Mouse (Mus musculus) cortical plate, adult 2 months (tissue): Measurements from ENCODE around the gene Mrpl38. TPM values are rescaled to one million over a fixed set of nuclear protein-coding genes. Genes with fewer than 3 reads are reported as not detected.

Experiments
- H3K27ac ChIP-seq: fragments of 200-500 bp; 2 replicates; pipeline ENCODE4 v1.5.1; 2012; ENCODE audit warnings: low read length, control low read depth, inconsistent platforms; ENCODE audit not compliant: insufficient read depth
- H3K4me1 ChIP-seq: fragments of 200-500 bp; 2 replicates; pipeline ENCODE4 v1.6.1; 2011; ENCODE audit warnings: low read length; ENCODE audit not compliant: control insufficient read depth, insufficient read depth
- H3K4me3 ChIP-seq: fragments of 200-500 bp; 2 replicates; pipeline ENCODE4 v1.5.1; 2011; ENCODE audit warnings: mild to moderate bottlenecking, low read length, control low read depth; ENCODE audit not compliant: insufficient read depth
- CTCF ChIP-seq: fragments of 200-500 bp; IDR thresholded peaks from 2 replicates; pipeline ENCODE4 v1.5.1; 2011; ENCODE audit warnings: mild to moderate bottlenecking, control low read depth, low read length; ENCODE audit not compliant: insufficient read depth; ENCODE audit errors: extremely low read depth
- POLR2A ChIP-seq: fragments of 200-500 bp; IDR thresholded peaks from 2 replicates; pipeline ENCODE4 v1.6.1; 2011; ENCODE audit warnings: mild to moderate bottlenecking, low read length, control low read depth; ENCODE audit not compliant: insufficient read depth; ENCODE audit errors: extremely low read depth
- polyA plus RNA-seq: library from polyadenylated mRNA; depleted of rRNA; stranded (reverse); fragments of >200 nt; gene quantifications from 2 replicates; pipeline ENCODE4 v1.2.3, GENCODE M21; 2012

The Mrpl38 gene
- polyA plus RNA-seq, 1 experiment = 34.6 TPM

DNA sequence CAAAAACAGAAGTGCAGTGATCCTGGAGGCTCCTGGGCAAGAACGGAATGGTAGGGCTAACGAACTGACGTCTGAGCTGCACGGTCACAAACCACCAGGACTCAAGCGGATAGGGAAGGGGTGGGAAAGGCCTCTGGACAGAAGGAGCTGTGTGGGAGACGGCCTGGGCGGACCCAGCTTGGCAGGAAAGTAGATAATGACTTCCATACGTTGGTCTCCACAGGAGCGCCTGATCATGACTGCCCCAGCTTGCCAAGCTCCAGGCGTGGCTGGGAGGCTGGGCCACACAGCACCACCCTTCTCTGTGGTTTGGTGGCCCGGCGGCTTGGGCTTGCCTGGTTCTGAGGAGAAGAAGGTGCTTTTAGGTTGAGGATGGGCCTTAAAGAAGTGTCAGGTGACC is 21.4 kb downstream of the Mrpl38 start:
- TF ChIP-seq CTCF (no peak), POLR2A (no peak)
- H3K4me1 ChIP-seq = no peaks in the 10 kb centered on the region
- no peak overlapping the region for H3K27ac ChIP-seq
- no peak overlapping the region for H3K4me3 ChIP-seq

- H3K4me3 ChIP-seq = no peak overlapping the region
- H3K27ac ChIP-seq = no peak overlapping the region
- TF ChIP-seq CTCF = no peak
- TF ChIP-seq POLR2A = no peak
- H3K4me1 ChIP-seq = no peaks in the 10 kb centered on the region
Observed at GRCm38 (mm10) chr11:116111611-116112203, 27.0 kb downstream of the Mrpl38 start.

DNA sequence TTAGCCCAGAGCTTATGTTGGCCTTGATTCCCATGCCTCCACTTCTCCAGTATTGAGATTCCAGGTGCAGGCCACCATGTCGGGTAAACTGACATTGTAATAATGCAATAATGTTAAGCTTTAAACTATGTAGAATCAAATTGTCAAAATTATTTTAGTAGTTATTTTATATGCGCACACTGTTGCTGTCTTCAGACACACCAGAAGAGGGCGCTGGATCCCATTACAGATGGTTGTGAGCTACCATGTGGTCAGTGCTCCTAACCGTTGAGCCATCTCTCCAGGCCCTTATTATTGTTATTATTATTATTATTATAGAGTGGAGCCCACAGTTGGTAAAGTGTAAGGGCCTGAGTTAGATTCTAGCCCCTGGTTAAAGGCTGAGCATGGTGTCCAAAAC is 27.6 kb downstream of the Mrpl38 start:
- Histone ChIP-seq H3K4me3 (no peak overlapping the region), H3K27ac (no peak overlapping the region), H3K4me1 (no peaks in the 10 kb centered on the region)
- TF ChIP-seq POLR2A (no peak), CTCF (no peak)

- peak overlapping the region; percentile 44 for H3K4me3 ChIP-seq
- no peaks in the 10 kb centered on the region for H3K4me1 ChIP-seq
- TF ChIP-seq POLR2A (no peak), CTCF (no peak)
- H3K27ac ChIP-seq = peak overlapping the region; percentile 54; the same call in 1 of the 2 replicates
Observed at GRCm38 (mm10) chr11:116110540-116110939, 28.1 kb downstream of the Mrpl38 start.

GRCm38 (mm10) chr11:116110131-116110530 is 28.5 kb downstream of the Mrpl38 start:
- H3K27ac ChIP-seq = peak overlapping the region; percentile 92
- peak overlapping the region; percentile 44 for H3K4me3 ChIP-seq
- H3K4me1 ChIP-seq = no peaks in the 10 kb centered on the region
- TF ChIP-seq POLR2A = no peak
- no peak for TF ChIP-seq CTCF

DNA sequence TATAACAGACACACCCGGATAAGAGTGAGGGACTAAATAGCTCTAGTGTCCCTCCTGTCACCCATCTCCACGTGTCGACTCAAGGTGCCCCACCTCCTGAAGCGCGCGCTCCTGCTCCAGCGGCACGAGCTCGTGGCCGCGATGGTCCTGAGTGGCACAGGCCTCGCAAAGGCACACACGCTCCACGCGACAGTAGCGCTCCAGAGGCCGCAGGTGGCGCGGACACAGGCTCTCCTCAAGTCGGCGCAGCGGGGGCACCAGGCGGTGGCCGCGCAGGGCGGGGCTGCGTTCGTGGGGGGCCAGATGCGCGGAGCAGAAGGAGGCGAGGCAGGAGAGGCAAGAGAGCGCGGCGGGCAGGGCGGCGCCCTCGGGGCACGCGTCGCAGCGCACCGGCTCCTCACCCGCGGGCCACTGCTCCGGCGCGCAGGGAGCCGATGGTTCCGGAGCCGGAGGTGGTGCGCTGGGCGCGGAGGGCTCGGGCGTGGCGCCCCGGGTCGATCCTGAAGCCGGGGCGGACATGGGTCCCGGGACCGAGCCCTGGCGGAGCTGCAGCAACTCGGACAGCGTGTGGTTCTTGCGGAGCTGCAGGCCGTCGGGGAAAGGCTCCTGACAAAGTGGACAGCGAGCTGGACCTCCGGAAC is 29.1 kb downstream of the Mrpl38 start:
- Histone ChIP-seq H3K27ac (peak overlapping the region; percentile 92), H3K4me3 (peak overlapping the region; percentile 44), H3K4me1 (no peaks in the 10 kb centered on the region; the same call in 1 of the 2 replicates)
- no peak for TF ChIP-seq CTCF
- TF ChIP-seq POLR2A = no peak

DNA sequence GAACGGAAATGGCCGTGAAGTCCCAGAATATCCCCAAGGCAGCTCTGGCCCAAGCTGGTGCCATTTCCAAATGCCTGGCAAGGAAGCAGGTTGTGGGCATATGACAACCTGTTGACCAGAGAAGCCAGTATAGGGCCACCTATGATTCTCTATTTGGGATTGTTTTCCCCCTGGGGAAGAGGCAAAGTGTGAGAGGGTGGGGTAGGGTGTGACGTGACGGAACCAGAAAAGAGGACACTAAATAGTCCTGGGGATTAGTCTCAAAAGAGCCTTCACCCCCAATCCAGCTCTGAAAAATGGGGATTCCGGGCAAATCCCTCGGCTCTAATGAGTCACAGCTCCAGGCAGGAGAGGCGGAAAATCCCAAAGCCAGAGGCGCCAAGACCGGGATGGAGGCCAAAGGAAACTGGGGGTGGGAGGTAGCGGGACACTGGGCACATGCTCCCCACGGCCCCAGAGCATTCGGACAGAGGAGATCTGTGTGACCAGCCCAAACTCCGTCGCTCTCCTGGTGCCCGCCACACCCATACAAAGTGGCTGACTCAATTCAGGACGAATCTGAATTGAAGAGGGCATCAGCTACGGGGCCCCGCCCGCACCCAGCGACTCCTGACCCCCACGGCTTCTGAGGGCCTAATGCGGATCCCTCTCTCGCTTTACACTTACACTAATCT is 30.1 kb downstream of the Mrpl38 start:
- TF ChIP-seq CTCF = no peak
- TF ChIP-seq POLR2A = no peak
- Histone ChIP-seq H3K4me3 (peak overlapping the region; percentile 44), H3K27ac (peak overlapping the region; percentile 35), H3K4me1 (no peaks in the 10 kb centered on the region; the same call in 1 of the 2 replicates)

- no peak for TF ChIP-seq CTCF
- no peak for TF ChIP-seq POLR2A
- Histone ChIP-seq H3K4me1 (no peaks in the 10 kb centered on the region; the same call in 1 of the 2 replicates), H3K4me3 (no peak overlapping the region), H3K27ac (no peak overlapping the region)
Observed at GRCm38 (mm10) chr11:116107777-116108285, 30.8 kb downstream of the Mrpl38 start.

DNA sequence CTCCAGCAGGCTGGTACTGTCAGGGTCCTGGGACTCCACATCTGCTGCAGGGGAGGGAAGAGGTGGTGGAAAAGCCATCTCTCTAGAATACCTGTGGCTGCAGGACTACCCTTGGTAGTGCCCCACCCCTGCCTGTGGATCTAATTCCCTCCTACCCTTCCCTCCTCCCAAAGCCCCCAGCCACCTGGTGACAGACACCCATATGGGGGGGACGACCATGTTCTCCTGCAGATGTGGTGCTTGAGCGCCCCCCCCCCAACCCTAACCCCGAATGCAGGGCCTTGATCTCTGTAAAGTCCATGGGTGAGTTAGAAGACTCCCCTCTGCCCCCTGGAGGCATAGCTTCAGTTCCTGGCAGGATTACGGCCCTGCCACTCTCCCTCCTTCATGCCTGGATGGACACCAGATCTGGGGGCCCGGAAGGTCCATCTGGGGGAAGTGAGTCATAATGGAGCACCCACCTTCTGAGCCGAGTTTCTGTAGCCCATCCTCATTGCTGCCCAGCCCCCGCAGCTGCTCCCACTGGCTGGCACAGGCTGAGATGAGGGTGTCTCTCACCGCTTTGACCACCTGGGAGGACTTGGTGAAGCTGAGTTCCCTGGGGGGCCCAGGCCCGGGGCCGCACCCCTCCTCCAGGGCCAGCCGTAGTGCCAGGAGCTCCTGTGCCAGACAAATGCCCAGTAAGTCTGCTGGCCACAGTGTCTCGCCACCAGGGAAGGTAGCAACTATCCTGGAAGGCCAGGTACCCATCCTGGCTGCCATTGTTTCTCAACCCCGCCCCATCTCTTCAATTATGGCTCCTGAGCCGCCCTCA is 31.5 kb downstream of the Mrpl38 start:
- Histone ChIP-seq H3K27ac (no peak overlapping the region), H3K4me1 (no peaks in the 10 kb centered on the region; the same call in 1 of the 2 replicates), H3K4me3 (no peak overlapping the region)
- TF ChIP-seq CTCF = no peak
- TF ChIP-seq POLR2A = no peak
